Mouse (Mus musculus) heart, adult 2 months (tissue): ENCODE measurements around the gene Apol7e.
"Not testable (repeated sequence)": the region's sequence is repeated elsewhere in the genome, so short reads cannot be mapped to it uniquely, and the experiment has no call there.

Experiments used
- CTCF ChIP-seq: fragments of 200-600 bp; IDR thresholded peaks from 2 replicates; pipeline ENCODE4 v1.8.1; 2022; ENCODE audit warnings: antibody characterized with exemption, mild to moderate bottlenecking, moderate library complexity
- POLR2A ChIP-seq: fragments of 200-500 bp; IDR thresholded peaks from 2 replicates; pipeline ENCODE4 v1.6.1; 2011; ENCODE audit warnings: mild to moderate bottlenecking, low read depth, low read length, control low read depth; ENCODE audit not compliant: insufficient read depth

GRCm38 (mm10) chr15:77674081-77674480, 24.6 kb upstream of the Apol7e start:
- TF ChIP-seq POLR2A, CTCF: not testable (repeated sequence)
